Mouse (Mus musculus) liver, embryonic 14.5 days (tissue): ENCODE data around the gene Apex1. TPM values are rescaled to one million over a fixed set of nuclear protein-coding genes. Genes with fewer than 3 reads are reported as not detected.
"Not testable (repeated sequence)": the region's sequence is repeated elsewhere in the genome, so short reads cannot be mapped to it uniquely, and the experiment has no call there.

Experiments
- ATAC-seq: fragments of 200-750 bp; cut with Nextera tagmentation; 2 replicates; pipeline ENCODE4 v1.8.0; 2017; ENCODE audit warnings: moderate number of reproducible peaks, mild to moderate bottlenecking, moderate library complexity; ENCODE audit not compliant: insufficient read depth
- DNase-seq, 3 experiments: peaks; one replicate each; pipeline ENCODE4 v3.0.0-alpha.2; 2012 to 2013; ENCODE audit warnings: low read depth in 3 of 3, low spot score in 3 of 3
- H3K27ac ChIP-seq: fragments of 300-500 bp; sonication (generic); 2 replicates; pipeline ENCODE4 v1.5.1; 2014; ENCODE audit warnings: moderate library complexity, mild to moderate bottlenecking, control low read depth, inconsistent platforms
- H3K27me3 ChIP-seq: fragments of 300-500 bp; sonication (generic); 2 replicates; pipeline ENCODE4 v1.6.1; 2014; ENCODE audit warnings: mild to moderate bottlenecking, low read length, moderate library complexity; ENCODE audit not compliant: control insufficient read depth, insufficient read depth
- H3K36me3 ChIP-seq: fragments of 300-500 bp; sonication (generic); replicated peaks from 2 replicates; pipeline ENCODE4 v1.6.1; 2014; ENCODE audit warnings: low read depth; ENCODE audit not compliant: control insufficient read depth, insufficient read depth
- H3K4me1 ChIP-seq, 2 experiments: fragments of 200-500 bp in 1 of 2; fragments of 300-500 bp in 1 of 2; sonication (generic) in 1 of 2; replicated peaks; 2 replicates each; pipeline ENCODE4 v1.6.1; 2012 to 2014; ENCODE audit warnings: antibody characterized with exemption in 1 of 2, inconsistent platforms in 1 of 2, low read length in 1 of 2; ENCODE audit not compliant: control insufficient read depth in 2 of 2, insufficient read depth in 2 of 2
- H3K4me2 ChIP-seq: fragments of 300-500 bp; sonication (generic); 2 replicates; pipeline ENCODE4 v1.6.1; 2014; ENCODE audit warnings: low read depth, mild to moderate bottlenecking, control low read depth, moderate library complexity
- H3K4me3 ChIP-seq, 2 experiments: fragments of 200-500 bp in 1 of 2; fragments of 300-500 bp in 1 of 2; sonication (generic) in 1 of 2; 2 replicates each; pipeline ENCODE4 v1.5.1; 2012 to 2014; ENCODE audit warnings: low read depth in 2 of 2, low read length in 2 of 2, mild to moderate bottlenecking in 2 of 2, control low read depth in 1 of 2, inconsistent platforms in 1 of 2, moderate library complexity in 1 of 2; ENCODE audit not compliant: insufficient read depth in 1 of 2
- H3K9ac ChIP-seq: fragments of 300-500 bp; sonication (generic); replicated peaks from 2 replicates; pipeline ENCODE4 v1.6.1; 2014; ENCODE audit warnings: mild to moderate bottlenecking, control low read depth, moderate library complexity
- H3K9me3 ChIP-seq: fragments of 300-500 bp; sonication (generic); 2 replicates; pipeline ENCODE4 v1.6.1; 2016; ENCODE audit warnings: low read length, mixed read lengths; ENCODE audit not compliant: control insufficient read depth
- CTCF ChIP-seq: IDR thresholded peaks from 2 replicates; pipeline ENCODE4 v1.5.1; 2016; ENCODE audit warnings: antibody characterized with exemption, low read depth, control low read depth
- EP300 ChIP-seq: IDR thresholded peaks from 2 replicates; pipeline ENCODE4 v1.6.1; 2016; ENCODE audit warnings: antibody characterized with exemption, low read depth
- WGBS: fragments of 180-500 bp; shearing (Covaris S2); extraction: QIAGEN DNeasy Blood & Tissue Kit; methylation state at CpG from one replicate; pipeline ENCODE4 v1.1.7; 2014; ENCODE audit not compliant: insufficient replicate concordance; 5-methylcytosine and 5-hydroxymethylcytosine counted together
- polyA plus RNA-seq, 2 experiments: library from polyadenylated mRNA; depleted of rRNA in 1 of 2; stranded (reverse) in 1 of 2; unstranded in 1 of 2; fragments of >200 nt; fragmentation: Nextera tagmentation in 1 of 2; extraction: Ambion mirVana in 1 of 2; gene quantifications; 2 replicates each; pipeline versions ENCODE4 v1.2.1 to v1.2.3; 2012 to 2014

Apex1 gene
- polyA plus RNA-seq, 2 experiments, result 51.3 to 90.8 TPM

GRCm38 (mm10) chr14:50944668-50945033 is 19.9 kb downstream of the Apex1 start:
- under 1% methylated on average over 14 of the region's 15 CpGs for WGBS
- Histone ChIP-seq H3K4me2 (peak overlapping the region; percentile 72), H3K36me3 (peaks cover 10% of the 10 kb centered on the region), H3K4me3 (peak overlapping the region; percentile 87), H3K9ac (peak overlapping the region; percentile 90), H3K4me1 (peaks cover 2 to 12% of the 10 kb centered on the region in 2 experiments; a peak in 2 of 4 replicates), H3K27ac (peak overlapping the region; percentile 89)
- TF ChIP-seq CTCF, result peak; percentile 62
- H3K27me3 ChIP-seq, H3K9me3 ChIP-seq, DNase-seq: not testable (repeated sequence)
- ATAC-seq, result peak; percentile 88

GRCm38 (mm10) chr14:50945081-50945480 is 20.3 kb downstream of the Apex1 start:
- DNase-seq, ATAC-seq, H3K9me3 ChIP-seq, H3K27me3 ChIP-seq: not testable (repeated sequence)
- Histone ChIP-seq H3K27ac (peak overlapping the region; percentile 89), H3K4me3 (peak overlapping the region; percentile 87), H3K4me2 (peak overlapping the region; percentile 72), H3K36me3 (peaks cover 10% of the 10 kb centered on the region), H3K4me1 (peaks cover 2 to 12% of the 10 kb centered on the region in 2 experiments; a peak in 2 of 4 replicates), H3K9ac (peak overlapping the region; percentile 90)
- WGBS, result 7% methylated on average over 6 of the region's 6 CpGs

DNA sequence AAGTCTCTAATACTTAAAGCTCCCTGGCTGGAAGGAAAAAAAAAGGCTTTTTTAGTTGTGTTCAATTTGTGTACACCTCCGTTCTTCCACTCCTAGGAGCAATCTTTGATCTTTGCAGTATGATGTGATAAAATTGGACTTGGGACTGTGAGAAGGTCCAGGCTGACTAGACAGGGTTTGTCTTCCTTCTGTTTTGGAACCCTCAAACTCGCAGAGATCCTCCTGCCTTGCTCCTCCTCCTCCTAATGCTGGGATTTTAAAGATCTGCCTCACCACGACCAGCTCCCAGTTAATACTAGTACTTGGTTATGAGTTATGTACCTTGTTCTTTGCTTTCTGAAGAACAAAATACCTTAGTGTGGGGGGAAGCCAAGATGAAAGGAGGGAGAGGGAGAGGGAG is 20.8 kb downstream of the Apex1 start:
- Histone ChIP-seq H3K4me3 (peak overlapping the region; percentile 87), H3K9ac (peak overlapping the region; percentile 90), H3K36me3 (peaks cover 10% of the 10 kb centered on the region), H3K4me1 (peaks cover 2 to 12% of the 10 kb centered on the region in 2 experiments; a peak in 2 of 4 replicates), H3K27ac (peak overlapping the region; percentile 89), H3K4me2 (peak overlapping the region; percentile 72)
- DNase-seq, H3K27me3 ChIP-seq, ATAC-seq, H3K9me3 ChIP-seq: not testable (repeated sequence)
- 7% methylated on average over 3 of the region's 3 CpGs for WGBS

- Histone ChIP-seq H3K27ac (no peak overlapping the region), H3K4me1 (peaks cover 10 to 26% of the 10 kb centered on the region in 2 experiments; a peak in 3 of 4 replicates), H3K36me3 (peaks cover 18% of the 10 kb centered on the region), H3K27me3 (no peaks in the 10 kb centered on the region), H3K9me3 (no peaks in the 10 kb centered on the region), H3K4me3 (no peak overlapping the region), H3K4me2 (peak overlapping the region; percentile 75), H3K9ac (no peak overlapping the region)
- ATAC-seq (no peak), DNase-seq (no peak)
- WGBS, result 65% methylated on average over 10 of the region's 10 CpGs
- TF ChIP-seq EP300 (no peak), CTCF (no peak)
These were observed 30.7 kb downstream of the Apex1 start for GRCm38 (mm10) chr14:50955487-50955886.

DNA sequence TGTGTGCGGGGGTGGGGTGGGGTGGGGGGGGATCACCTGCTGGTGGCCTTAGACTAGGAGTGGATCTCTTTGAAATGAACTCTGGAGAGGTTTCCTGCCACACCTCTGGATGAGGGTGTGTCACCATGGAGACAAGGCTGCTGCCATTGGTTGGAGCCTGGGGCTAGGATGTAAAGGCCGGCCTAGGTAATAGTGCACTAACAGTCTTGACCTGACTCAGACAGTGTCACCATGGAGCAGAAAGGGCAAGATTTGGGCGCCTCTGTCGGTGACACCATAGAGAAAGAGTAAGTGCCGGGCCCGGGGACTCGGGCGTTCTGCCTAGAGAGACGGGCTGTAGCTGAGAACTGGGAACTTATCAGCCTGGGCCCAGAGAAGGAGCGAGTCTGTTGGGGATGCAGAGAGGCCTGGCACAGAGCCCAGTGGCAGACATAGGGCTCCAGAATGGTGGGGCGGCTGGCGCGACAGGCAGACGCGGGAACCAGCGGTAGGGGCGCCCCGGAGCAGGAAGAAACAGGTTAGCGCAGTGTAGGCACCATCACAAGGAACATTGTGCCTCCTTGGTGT is 31.3 kb downstream of the Apex1 start, which contains the start of gene Pnp2:
Pnp2 (plus strand) TSS at position 51 of the 567 bp plus-strand sequence.
- H3K4me2 ChIP-seq, result peak within 1 kb of the TSS; percentile 75
- peaks cover 15% of the 10 kb centered on the region for H3K36me3 ChIP-seq
- 10% methylated on average over 19 of the region's 19 CpGs for WGBS
- peaks cover 10 to 26% of the 10 kb centered on the region in 2 experiments; a peak in 3 of 4 replicates for H3K4me1 ChIP-seq
- ATAC-seq (peak; percentile 82), DNase-seq (peak in 1 of 3 experiments; percentile 71)
- peak; percentile 49 for TF ChIP-seq CTCF
- TF ChIP-seq EP300, result 0 out of 2 replicates have a peak, but pooled peaks have one; percentile 14
- H3K27ac ChIP-seq, result peak within 1 kb of the TSS; percentile 77
- peak within 1 kb of the TSS; percentile 70 for H3K9ac ChIP-seq
- not testable (repeated sequence) for H3K27me3 ChIP-seq, H3K9me3 ChIP-seq
- H3K4me3 ChIP-seq, result peak within 1 kb of the TSS; percentile 46 to 54

GRCm38 (mm10) chr14:50956724-50957123 is 32.0 kb downstream of the Apex1 start:
- H3K9me3 ChIP-seq, ATAC-seq, H3K27me3 ChIP-seq, DNase-seq, H3K36me3 ChIP-seq: not testable (repeated sequence)
- H3K27ac ChIP-seq, result peak overlapping the region; percentile 77
- H3K4me3 ChIP-seq, result peak overlapping the region; percentile 46 to 54
- peaks cover 10 to 26% of the 10 kb centered on the region in 2 experiments; a peak in 3 of 4 replicates for H3K4me1 ChIP-seq
- 79% methylated on average over 6 of the region's 6 CpGs for WGBS
- H3K9ac ChIP-seq, result peak overlapping the region; percentile 70
- H3K4me2 ChIP-seq, result peak overlapping the region; percentile 75

DNA sequence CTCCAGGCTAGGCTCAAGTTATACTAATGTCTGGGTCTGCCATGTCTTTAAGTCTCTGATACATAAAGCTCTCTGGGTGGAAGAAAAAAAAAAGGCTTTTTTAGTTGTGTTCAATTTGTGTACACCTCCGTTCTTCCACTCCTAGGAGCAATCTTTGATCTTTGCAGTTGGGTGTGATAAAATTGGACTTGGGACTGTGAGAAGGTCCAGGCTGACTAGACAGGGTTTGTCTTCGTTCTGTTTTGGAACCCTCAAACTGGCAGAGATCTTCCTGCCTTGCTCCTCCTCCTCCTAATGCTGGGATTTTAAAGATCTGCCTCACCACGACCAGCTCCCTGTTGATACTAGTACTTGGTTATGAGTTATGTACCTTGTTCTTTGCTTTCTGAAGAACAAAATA is 32.4 kb downstream of the Apex1 start:
- peak overlapping the region; percentile 77 for H3K27ac ChIP-seq
- H3K27me3 ChIP-seq, ATAC-seq, H3K36me3 ChIP-seq, H3K9me3 ChIP-seq, DNase-seq: not testable (repeated sequence)
- H3K9ac ChIP-seq, result peak overlapping the region; percentile 70
- H3K4me2 ChIP-seq, result peak overlapping the region; percentile 75
- peaks cover 10 to 26% of the 10 kb centered on the region in 2 experiments; a peak in 3 of 4 replicates for H3K4me1 ChIP-seq
- peak overlapping the region in 1 of 2 experiments; percentile 54; a peak in 2 of 4 replicates for H3K4me3 ChIP-seq
- WGBS, result 15% methylated on average over 3 of the region's 3 CpGs
